Mouse (Mus musculus) forebrain, embryonic 13.5 days (tissue): ENCODE data around the gene Tomm22. TPM values are rescaled to one million over a fixed set of nuclear protein-coding genes. Genes with fewer than 3 reads are reported as not detected.
"Not testable (repeated sequence)": the region's sequence is repeated elsewhere in the genome, so short reads cannot be mapped to it uniquely, and the experiment has no call there.

Source experiments
- ATAC-seq: fragments of 200-750 bp; cut with Nextera tagmentation; 2 replicates; pipeline ENCODE4 v1.8.0; 2017
- H3K27ac ChIP-seq: fragments of 300-500 bp; sonication (generic); 2 replicates; pipeline ENCODE4 v1.5.1; 2015; ENCODE audit warnings: inconsistent platforms, mild to moderate bottlenecking, moderate library complexity
- H3K27me3 ChIP-seq: fragments of 300-500 bp; sonication (generic); 2 replicates; pipeline ENCODE4 v1.6.1; 2015; ENCODE audit warnings: mild to moderate bottlenecking, inconsistent platforms
- H3K36me3 ChIP-seq: fragments of 300-500 bp; sonication (generic); 2 replicates; pipeline ENCODE4 v1.6.1; 2015; ENCODE audit warnings: mild to moderate bottlenecking, inconsistent platforms; ENCODE audit not compliant: poor library complexity, severe bottlenecking
- H3K4me1 ChIP-seq: fragments of 300-500 bp; sonication (generic); 2 replicates; pipeline ENCODE4 v1.6.1; 2015; ENCODE audit warnings: inconsistent platforms
- H3K4me2 ChIP-seq: fragments of 300-500 bp; sonication (generic); 2 replicates; pipeline ENCODE4 v1.6.1; 2015; ENCODE audit warnings: inconsistent platforms, mild to moderate bottlenecking, moderate library complexity
- H3K4me3 ChIP-seq: fragments of 300-500 bp; sonication (generic); 2 replicates; pipeline ENCODE4 v1.5.1; 2015; ENCODE audit warnings: mild to moderate bottlenecking, inconsistent platforms
- H3K9ac ChIP-seq: fragments of 300-500 bp; sonication (generic); 2 replicates; pipeline ENCODE4 v1.6.1; 2015; ENCODE audit warnings: mild to moderate bottlenecking, inconsistent platforms
- H3K9me3 ChIP-seq: fragments of 300-500 bp; sonication (generic); replicated peaks from 2 replicates; pipeline ENCODE4 v1.6.1; 2016; ENCODE audit warnings: inconsistent platforms
- WGBS: fragments of 180-500 bp; shearing (Covaris S2); methylation state at CpG from one replicate; pipeline ENCODE4 v1.1.7; 2015; 5-methylcytosine and 5-hydroxymethylcytosine counted together
- polyA plus RNA-seq: library from polyadenylated mRNA; unstranded; fragments of >200 nt; fragmentation: Nextera tagmentation; extraction: Ambion mirVana; gene quantifications from 2 replicates; pipeline ENCODE4 v1.2.1, GENCODE M21; 2015

Tomm22 gene
- polyA plus RNA-seq, 1 experiment from 2014 or later, result 288 TPM

GRCm38 (mm10) chr15:79664666-79665065 is 6.0 kb upstream of the Tomm22 start:
- Histone ChIP-seq H3K4me2 (no peak overlapping the region), H3K36me3 (peaks cover 56% of the 10 kb centered on the region), H3K9ac (no peak overlapping the region), H3K27ac (no peak overlapping the region), H3K4me1 (peaks cover 5% of the 10 kb centered on the region), H3K27me3 (no peaks in the 10 kb centered on the region), H3K4me3 (no peak overlapping the region), H3K9me3 (no peaks in the 10 kb centered on the region)
- ATAC-seq, result no peak
- 93% methylated on average over 8 of the region's 8 CpGs for WGBS

- Histone ChIP-seq H3K36me3 (peaks cover 51% of the 10 kb centered on the region), H3K4me1 (peaks cover 7% of the 10 kb centered on the region), H3K27ac (no peak overlapping the region), H3K4me3 (no peak overlapping the region), H3K9ac (no peak overlapping the region), H3K27me3 (no peaks in the 10 kb centered on the region), H3K9me3 (no peaks in the 10 kb centered on the region), H3K4me2 (no peak overlapping the region)
- no peak for ATAC-seq
- whole genome bisulfite sequencing, result 75% methylated on average over 10 of the region's 10 CpGs
These were observed 1.5 kb upstream of the Tomm22 start for GRCm38 (mm10) chr15:79669195-79669594.

- Histone ChIP-seq H3K9me3 (no peaks in the 10 kb centered on the region), H3K4me2 (peak overlapping the region; percentile 89), H3K27me3 (no peaks in the 10 kb centered on the region), H3K27ac (peak overlapping the region; percentile 54; the same call in 1 of the 2 replicates), H3K4me3 (peak overlapping the region; percentile 92), H3K4me1 (peaks cover 7% of the 10 kb centered on the region), H3K9ac (peak overlapping the region; percentile 86), H3K36me3 (peaks cover 60% of the 10 kb centered on the region)
- peak; percentile 58 for ATAC-seq
- 1% methylated on average over 36 of the region's 37 CpGs for WGBS
These were observed 275 bp downstream of the Tomm22 start for GRCm38 (mm10) chr15:79670972-79671299.

GRCm38 (mm10) chr15:79671828-79672348 is 1.2 kb downstream of the Tomm22 start:
- peak overlapping the region; percentile 92 for H3K4me3 ChIP-seq
- H3K9ac ChIP-seq, H3K27ac ChIP-seq, H3K4me1 ChIP-seq, ATAC-seq, H3K27me3 ChIP-seq, H3K9me3 ChIP-seq: not testable (repeated sequence)
- H3K4me2 ChIP-seq, result peak overlapping the region; percentile 89
- WGBS, result 85% methylated on average over 11 of the region's 11 CpGs
- peaks cover 60% of the 10 kb centered on the region for H3K36me3 ChIP-seq

- no peaks in the 10 kb centered on the region for H3K27me3 ChIP-seq
- peaks cover 5% of the 10 kb centered on the region; the same call in 1 of the 2 replicates for H3K4me1 ChIP-seq
- H3K36me3 ChIP-seq, result peaks cover 48% of the 10 kb centered on the region
- H3K27ac ChIP-seq, result no peak overlapping the region
- no peak overlapping the region for H3K4me2 ChIP-seq
- H3K9me3 ChIP-seq, result no peaks in the 10 kb centered on the region
- ATAC-seq, result no peak
- WGBS, result 89% methylated on average over 2 of the region's 2 CpGs
- no peak overlapping the region for H3K4me3 ChIP-seq
- no peak overlapping the region for H3K9ac ChIP-seq
These were observed 7.3 kb downstream of the Tomm22 start for GRCm38 (mm10) chr15:79677936-79678335.

GRCm38 (mm10) chr15:79681973-79682372 is 11.3 kb downstream of the Tomm22 start:
- 89% methylated on average over 4 of the region's 4 CpGs for WGBS

GRCm38 (mm10) chr15:79683146-79683545 is 12.5 kb downstream of the Tomm22 start:
- ATAC-seq, result no peak
- WGBS, result 90% methylated on average over 6 of the region's 6 CpGs
- Histone ChIP-seq H3K9ac (peak overlapping the region; percentile 45; the same call in 1 of the 2 replicates), H3K27ac (no peak overlapping the region), H3K9me3 (no peaks in the 10 kb centered on the region), H3K4me2 (peak overlapping the region; percentile 85; the same call in 1 of the 2 replicates), H3K4me3 (no peak overlapping the region), H3K36me3 (no peaks in the 10 kb centered on the region), H3K4me1 (peaks cover 44% of the 10 kb centered on the region), H3K27me3 (no peaks in the 10 kb centered on the region)

More at GRCm38 (mm10) chr15:79681973-79682372, 11.3 kb downstream of the Tomm22 start:
- Histone ChIP-seq H3K27ac (no peak overlapping the region), H3K4me3 (no peak overlapping the region), H3K9me3 (no peaks in the 10 kb centered on the region), H3K4me1 (peaks cover 44% of the 10 kb centered on the region), H3K36me3 (peaks cover 8% of the 10 kb centered on the region; the same call in 1 of the 2 replicates), H3K9ac (no peak overlapping the region), H3K27me3 (no peaks in the 10 kb centered on the region), H3K4me2 (no peak overlapping the region)
- no peak for ATAC-seq

GRCm38 (mm10) chr15:79683707-79684465 is 13.2 kb downstream of the Tomm22 start:
- peak overlapping the region; percentile 95 for H3K4me3 ChIP-seq
- H3K27me3 ChIP-seq, result no peaks in the 10 kb centered on the region
- 77% methylated on average over 19 of the region's 19 CpGs for WGBS
- H3K9ac ChIP-seq, result peak overlapping the region; percentile 92
- H3K9me3 ChIP-seq, result no peaks in the 10 kb centered on the region
- H3K4me2 ChIP-seq, result peak overlapping the region; percentile 85
- no peak overlapping the region for H3K27ac ChIP-seq
- peaks cover 50% of the 10 kb centered on the region for H3K4me1 ChIP-seq
- no peaks in the 10 kb centered on the region for H3K36me3 ChIP-seq
- no peak for ATAC-seq

GRCm38 (mm10) chr15:79684616-79685015 is 14.0 kb downstream of the Tomm22 start:
- Histone ChIP-seq H3K27ac (no peak overlapping the region), H3K27me3 (no peaks in the 10 kb centered on the region), H3K4me3 (peak overlapping the region; percentile 95), H3K4me1 (peaks cover 53% of the 10 kb centered on the region), H3K36me3 (no peaks in the 10 kb centered on the region), H3K9me3 (no peaks in the 10 kb centered on the region), H3K9ac (peak overlapping the region; percentile 92), H3K4me2 (peak overlapping the region; percentile 85)
- 78% methylated on average over 6 of the region's 6 CpGs for WGBS
- ATAC-seq, result no peak

GRCm38 (mm10) chr15:79685141-79685641 is 14.5 kb downstream of the Tomm22 start:
- H3K36me3 ChIP-seq, result no peaks in the 10 kb centered on the region
- 59% methylated on average over 6 of the region's 6 CpGs for WGBS
- H3K27me3 ChIP-seq, result no peaks in the 10 kb centered on the region
- H3K4me3 ChIP-seq, result peak overlapping the region; percentile 95
- H3K9me3 ChIP-seq, result no peaks in the 10 kb centered on the region
- peak overlapping the region; percentile 85 for H3K4me2 ChIP-seq
- peak overlapping the region; percentile 92 for H3K9ac ChIP-seq
- peaks cover 57% of the 10 kb centered on the region for H3K4me1 ChIP-seq
- no peak for ATAC-seq
- no peak overlapping the region for H3K27ac ChIP-seq

GRCm38 (mm10) chr15:79686046-79686869 is 15.6 kb downstream of the Tomm22 start:
- Histone ChIP-seq H3K27ac (no peak overlapping the region), H3K36me3 (no peaks in the 10 kb centered on the region), H3K4me1 (peaks cover 59% of the 10 kb centered on the region), H3K9ac (peak overlapping the region; percentile 92), H3K4me3 (peak overlapping the region; percentile 95), H3K4me2 (peak overlapping the region; percentile 85), H3K27me3 (no peaks in the 10 kb centered on the region), H3K9me3 (no peaks in the 10 kb centered on the region)
- ATAC-seq, result no peak
- 18% methylated on average over 15 of the region's 15 CpGs for WGBS

- Histone ChIP-seq H3K27me3 (no peaks in the 10 kb centered on the region), H3K27ac (peak overlapping the region; percentile 94), H3K36me3 (no peaks in the 10 kb centered on the region), H3K4me2 (peak overlapping the region; percentile 85), H3K9ac (peak overlapping the region; percentile 92), H3K4me1 (peaks cover 68% of the 10 kb centered on the region), H3K9me3 (no peaks in the 10 kb centered on the region), H3K4me3 (peak overlapping the region; percentile 95)
- WGBS, result under 1% methylated on average over 29 of the region's 33 CpGs
- no peak for ATAC-seq
These were observed 16.5 kb downstream of the Tomm22 start for GRCm38 (mm10) chr15:79687175-79687574.
